Mouse (Mus musculus) heart, postnatal 25 days (tissue): ENCODE results near the gene Sema4a. TPM values are rescaled to one million over a fixed set of nuclear protein-coding genes. Genes with fewer than 3 reads are reported as not detected.

Experiments used
- DNase-seq: peaks from one replicate; pipeline ENCODE4 v3.0.0; 2022; ENCODE audit warnings: low spot score
- intact Hi-C: fragments of 180-260 bp; cut with DNase I; formaldehyde crosslinking; loops from one replicate; pipeline ENCODE4 v1.15.1; 2025
- total RNA-seq, 2 experiments: library from RNA; stranded (reverse); gene quantifications; 2 replicates each; pipeline ENCODE4 v1.2.3; 2021

The Sema4a gene
- 1 to 10 TPM; 1.9 to 3.7 TPM for total RNA-seq

- intact Hi-C loops = no loop called here
- DNase-seq = no peak
Measured at GRCm38 (mm10) chr3:88460983-88461696, at the start of gene Sema4a. Sema4a (minus strand) TSS chr3:88461182.

GRCm38 (mm10) chr3:88509692-88510420 lies 48.9 kb upstream of the Sema4a start, which contains the start of gene Lmna:
Lmna (minus strand) TSS chr3:88509956.
- intact Hi-C loops = no loop called here
- DNase-seq = peak; percentile 91

GRCm38 (mm10) chr3:88509250-88509649 lies 48.3 kb upstream of the Sema4a start:
- intact Hi-C loops = no loop called here
- no peak for DNase-seq

- intact Hi-C loops = no loop called here
- DNase-seq = no peak
Measured at GRCm38 (mm10) chr3:88505765-88506164, 44.8 kb upstream of the Sema4a start.

GRCm38 (mm10) chr3:88505081-88505480 lies 44.1 kb upstream of the Sema4a start:
- no peak for DNase-seq
- intact Hi-C loops = no loop called here

GRCm38 (mm10) chr3:88503881-88504746 lies 43.1 kb upstream of the Sema4a start:
- no peak for DNase-seq
- intact Hi-C loops = loop anchor here (2.0 kb wide), 1 partner anchor 15 kb away; no protein-coding TSS in a partner anchor

- intact Hi-C loops = loop anchor here (2.0 kb wide), 1 partner anchor 15 kb away; no protein-coding TSS in a partner anchor
- peak; percentile 60 for DNase-seq
Measured at GRCm38 (mm10) chr3:88503505-88503863, 42.5 kb upstream of the Sema4a start.

- intact Hi-C loops = loop anchor here (2.0 kb wide), 1 partner anchor 14 kb away; no protein-coding TSS in a partner anchor
- DNase-seq = peak; percentile 93
Measured at GRCm38 (mm10) chr3:88502641-88503504, 41.9 kb upstream of the Sema4a start.

GRCm38 (mm10) chr3:88502031-88502571 lies 41.1 kb upstream of the Sema4a start:
- no peak for DNase-seq
- intact Hi-C loops = loop anchor here (2.0 kb wide), 1 partner anchor 13 kb away; no protein-coding TSS in a partner anchor

- intact Hi-C loops = loop anchor here (2.0 kb wide), 1 partner anchor 13 kb away; no protein-coding TSS in a partner anchor
- no peak for DNase-seq
Measured at GRCm38 (mm10) chr3:88501366-88502030, 40.5 kb upstream of the Sema4a start.

GRCm38 (mm10) chr3:88500655-88501365 lies 39.8 kb upstream of the Sema4a start:
- DNase-seq = no peak
- intact Hi-C loops = no loop called here

GRCm38 (mm10) chr3:88500087-88500486 lies 39.1 kb upstream of the Sema4a start:
- intact Hi-C loops = no loop called here
- no peak for DNase-seq

- DNase-seq = no peak
- intact Hi-C loops = no loop called here
Measured at GRCm38 (mm10) chr3:88499580-88499979, 38.6 kb upstream of the Sema4a start.

- intact Hi-C loops = no loop called here
- no peak for DNase-seq
Measured at GRCm38 (mm10) chr3:88495741-88496415, 34.9 kb upstream of the Sema4a start.

- intact Hi-C loops = no loop called here
- DNase-seq = peak; percentile 59
Measured at GRCm38 (mm10) chr3:88494836-88495628, 34.0 kb upstream of the Sema4a start.
